Mouse (Mus musculus): ENCODE measurements around the gene Capn3.

DNA sequence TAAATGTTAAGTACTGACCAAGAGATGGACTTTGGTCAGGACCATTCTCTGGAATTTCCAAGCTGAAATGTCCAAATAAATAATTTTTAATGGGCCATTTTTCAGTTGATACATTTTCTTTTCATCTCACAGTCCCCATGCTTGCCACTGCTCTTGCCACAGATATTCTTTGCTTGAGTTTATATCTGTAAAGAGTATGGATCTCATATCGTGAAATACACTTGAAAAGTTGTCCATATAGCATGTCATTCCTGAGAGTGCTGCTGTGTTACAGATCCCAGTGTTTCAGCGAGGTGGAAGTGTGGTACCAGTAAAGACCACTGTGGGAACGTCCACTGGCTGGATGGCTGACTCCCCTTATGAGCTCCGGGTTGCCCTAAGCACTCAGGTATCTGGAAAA is at the start of gene Capn3:
- TF ChIP-seq CTCF (conservative IDR thresholded peaks at IDR 0.05; ENCODE audit: low read length) (no peak), NANOG (IDR thresholded peaks at IDR 0.05; ENCODE audit: borderline replicate concordance, low read length) (no peak), POU5F1 (IDR thresholded peaks at IDR 0.05; ENCODE audit: borderline replicate concordance, low read length) (no peak)

Data from E14TG2a.4 (cell line).